Mouse (Mus musculus) heart, adult 8-10 months (tissue): ENCODE measurements at regions not wholly inside any gene's neighbourhood (a gene's known extent, or its start where the extent isn't known, plus 50 kb on each side); places are given as distances from the start of the nearest gene placed in this dataset.

ENCODE experiments used
- DNase-seq: peaks from one replicate; pipeline ENCODE4 v3.0.0; 2022; ENCODE audit warnings: low spot score

GRCm38 (mm10) chr19:17275861-17276502 is 96.7 kb downstream of the Gcnt1 start:
- DNase-seq = peak; percentile 16
